8 mouse cellular contexts compared by ENCODE assay signal in the genomic region with DNA sequence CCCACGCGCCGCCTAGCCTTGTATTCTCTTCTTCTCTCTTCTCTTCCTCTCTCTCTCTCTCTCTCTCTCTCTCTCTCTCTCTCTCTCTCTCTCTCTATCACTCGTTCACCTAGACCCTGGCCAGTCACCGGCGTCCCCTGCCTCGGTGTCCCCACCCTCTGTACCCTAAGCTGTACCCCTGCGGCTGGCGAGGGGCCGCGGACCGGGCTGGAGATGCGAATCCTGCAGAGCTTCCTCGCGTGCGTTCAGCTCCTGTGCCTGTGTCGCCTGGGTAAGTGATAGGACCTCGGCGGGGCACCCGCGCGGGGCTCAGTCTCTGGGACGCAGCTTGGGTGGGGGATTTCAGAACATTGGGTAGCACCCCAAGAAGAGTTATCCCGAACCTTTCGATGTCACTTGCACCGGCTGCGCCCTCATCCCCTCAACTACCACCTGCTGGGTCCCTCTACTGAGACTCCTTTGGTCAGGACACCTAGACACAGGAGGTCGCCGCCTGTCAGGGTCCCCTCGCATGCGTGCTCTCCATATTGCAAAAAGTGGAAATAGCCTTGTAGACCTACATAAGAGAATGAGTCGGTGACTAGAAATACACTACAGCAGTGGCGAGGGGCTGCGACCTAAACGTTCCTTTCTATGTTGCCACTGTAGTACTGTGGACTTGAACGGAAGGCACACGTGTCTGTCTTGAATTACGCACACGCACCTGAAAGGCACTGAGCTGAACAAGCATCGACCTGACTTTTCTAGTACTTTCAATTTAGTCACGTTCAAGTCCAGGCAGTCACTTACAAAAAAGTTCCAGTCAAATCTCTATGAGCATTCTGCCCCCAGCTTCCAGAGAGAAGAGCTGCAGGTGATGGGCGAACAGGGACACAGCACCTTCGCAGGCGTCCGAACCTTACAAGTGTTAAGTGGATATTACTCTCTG. TPM values are rescaled to one million over a fixed set of nuclear protein-coding genes. Genes with fewer than 3 reads are reported as not detected.
DNase-seq lines count a peak whose midpoint lies in the region; ATAC-seq and TF ChIP-seq lines count a peak whose summit lies in the region.

No protein-coding gene starts in this region.

- TF ChIP-seq POLR2A in cortical plate, adult 2 months (IDR thresholded peaks at IDR 0.05; ENCODE audit: extremely low read depth, insufficient read depth, low read length) = no peak

- DNase-seq in heart, adult 8-10 months (ENCODE audit: low spot score) = no peak
- DNase-seq in ES-CJ7 (ENCODE audit: low read depth, low spot score) = peak; percentile 27
- peak; percentile 6 for DNase-seq in heart, postnatal 4 days
- no peak for DNase-seq in liver, embryonic 13.5 days
- DNase-seq in urinary bladder, postnatal 36 days (ENCODE audit: low spot score in 2 of 2) = no peak

- H3K9me3 ChIP-seq in heart, embryonic 14.5 days (ENCODE audit: control insufficient read depth, low read length) = no peaks in the 10 kb centered on the region
- H3K9me3 ChIP-seq in liver, embryonic 13.5 days (replicated peaks) = no peaks in the 10 kb centered on the region
- H3K9me3 ChIP-seq in stomach, embryonic 15.5 days = no peaks in the 10 kb centered on the region

- ATAC-seq in heart, embryonic 14.5 days (ENCODE audit: insufficient number of reproducible peaks, insufficient read depth, low FRiP score, low read depth) = no peak
- ATAC-seq in liver, embryonic 13.5 days (ENCODE audit: low read depth) = no peak
- ATAC-seq in stomach, embryonic 15.5 days (ENCODE audit: insufficient read depth, low FRiP score, low read depth) = peak; percentile 59; the same call in 1 of the 2 replicates

- 2% methylated on average over 44 of the region's 45 CpGs for WGBS in heart, embryonic 14.5 days
- 4% methylated on average over 45 of the region's 45 CpGs for WGBS in liver, embryonic 13.5 days (ENCODE audit: insufficient replicate concordance)
- 3% methylated on average over 45 of the region's 45 CpGs for WGBS in stomach, embryonic 15.5 days

- no peaks in the 10 kb centered on the region for H3K36me3 ChIP-seq in heart, embryonic 14.5 days (ENCODE audit: control insufficient read depth, insufficient read depth, low read length)
- no peaks in the 10 kb centered on the region for H3K36me3 ChIP-seq in liver, embryonic 13.5 days
- no peaks in the 10 kb centered on the region for H3K36me3 ChIP-seq in stomach, embryonic 15.5 days

- H3K4me2 ChIP-seq in heart, embryonic 14.5 days (ENCODE audit: low read length) = peak overlapping the region; percentile 89
- peak overlapping the region; percentile 61 for H3K4me2 ChIP-seq in liver, embryonic 13.5 days
- H3K4me2 ChIP-seq in stomach, embryonic 15.5 days = peak overlapping the region; percentile 93

- no peak overlapping the region for H3K27ac ChIP-seq in heart, embryonic 14.5 days (replicated peaks in 1 of 2; ENCODE audit: control insufficient read depth in 1 of 2, insufficient read depth in 1 of 2, low read depth in 2 of 2, low read length in 2 of 2)
- H3K27ac ChIP-seq in cortical plate, adult 2 months (ENCODE audit: insufficient read depth, low read length) = no peak overlapping the region
- no peak overlapping the region for H3K27ac ChIP-seq in liver, embryonic 13.5 days
- no peak overlapping the region for H3K27ac ChIP-seq in stomach, embryonic 15.5 days

- H3K4me1 ChIP-seq in heart, embryonic 14.5 days (ENCODE audit: control insufficient read depth in 2 of 2, insufficient read depth in 2 of 2, low read length in 2 of 2) = 0 out of 4 replicates have a peak, but pooled peaks cover 0 to 2% of the 10 kb centered on the region in 2 experiments
- peaks cover 2% of the 10 kb centered on the region; the same call in 1 of the 2 replicates for H3K4me1 ChIP-seq in cortical plate, adult 2 months (ENCODE audit: control insufficient read depth, insufficient read depth, low read length)
- no peaks in the 10 kb centered on the region for H3K4me1 ChIP-seq in liver, embryonic 13.5 days (replicated peaks)
- 0 out of 2 replicates have a peak, but pooled peaks cover 6% of the 10 kb centered on the region for H3K4me1 ChIP-seq in stomach, embryonic 15.5 days

- H3K9ac ChIP-seq in heart, embryonic 14.5 days (ENCODE audit: low read length) = peak overlapping the region; percentile 64
- H3K9ac ChIP-seq in liver, embryonic 13.5 days = no peak overlapping the region
- H3K9ac ChIP-seq in stomach, embryonic 15.5 days = peak overlapping the region; percentile 19; the same call in 1 of the 2 replicates

- 0 out of 2 replicates have a peak, but pooled peaks have one; percentile 7 for TF ChIP-seq CTCF in cortical plate, adult 2 months (IDR thresholded peaks at IDR 0.05; ENCODE audit: extremely low read depth, insufficient read depth, low read length)

- H3K4me3 ChIP-seq in heart, embryonic 14.5 days (ENCODE audit: control insufficient read depth in 1 of 2, insufficient read depth in 1 of 2, low read depth in 1 of 2, low read length in 2 of 2) = peak overlapping the region; percentile 61 to 63
- H3K4me3 ChIP-seq in cortical plate, adult 2 months (ENCODE audit: insufficient read depth, low read length) = peak overlapping the region; percentile 64
- H3K4me3 ChIP-seq in liver, embryonic 13.5 days (replicated peaks) = peak overlapping the region; percentile 50
- peak overlapping the region; percentile 54 for H3K4me3 ChIP-seq in stomach, embryonic 15.5 days (replicated peaks)

- H3K27me3 ChIP-seq in heart, embryonic 14.5 days (ENCODE audit: control insufficient read depth, insufficient read depth, low read length) = peaks cover 7% of the 10 kb centered on the region
- peaks cover 31% of the 10 kb centered on the region for H3K27me3 ChIP-seq in liver, embryonic 13.5 days
- H3K27me3 ChIP-seq in stomach, embryonic 15.5 days (replicated peaks) = peaks cover 6% of the 10 kb centered on the region; the same call in 1 of the 2 replicates

RNA-seq across cellular contexts. Expression of a gene that starts 0.6 kb away (rescaled TPM):
- polyA plus RNA-seq in heart, embryonic 14.5 days (2014; fragmentation: Nextera tagmentation; extraction: Ambion mirVana) = 1.3 and 1.8 TPM in 2 replicates
- under 1 TPM; 0.46 to 0.75 (median 0.61) TPM for total RNA-seq in heart, adult 8-10 months (2022)
- 99.8 and 103 TPM in 2 replicates for polyA plus RNA-seq in cortical plate, adult 2 months (2012; rRNA removed)
- 1 to 10 TPM; 2.8 to 3.4 TPM for total RNA-seq in heart, postnatal 4 days (2021)
- 0.08 and 0.09 TPM in 2 replicates for polyA plus RNA-seq in liver, embryonic 13.5 days (2015; fragmentation: Nextera tagmentation; extraction: Ambion mirVana)
- 5.4 and 5.6 TPM in 2 replicates for polyA plus RNA-seq in stomach, embryonic 15.5 days (2015; fragmentation: Nextera tagmentation; extraction: Ambion mirVana)

Comparison
In these comparisons a context has a peak if more than half of its experiments do, and no peak if none do; other contexts are left out.
1. DNase-seq: peak in ES-CJ7 (single experiment) and heart, postnatal 4 days (single experiment); none in heart, adult 8-10 months (single experiment), liver, embryonic 13.5 days (single experiment) and urinary bladder, postnatal 36 days (0 of 2).
2. RNA of a gene that starts 0.6 kb away (polyA plus RNA-seq): 99.8 to 103 TPM in cortical plate, adult 2 months; 5.4 to 5.6 TPM in stomach, embryonic 15.5 days, 1.3 to 1.8 TPM in heart, embryonic 14.5 days and 0.08 to 0.09 TPM in liver, embryonic 13.5 days; every median in the first group is over 10 times any median in the second.
3. Peak in every context shown above with its lines, with median percentiles within 50 percentile points of each other: H3K4me2 ChIP-seq and H3K4me3 ChIP-seq.